Mouse (Mus musculus): Measurements from ENCODE around the gene Srsf3. TPM values are rescaled to one million over a fixed set of nuclear protein-coding genes. Genes with fewer than 3 reads are reported as not detected.

Srsf3 gene
- polyA plus RNA-seq (2011; ENCODE audit: insufficient read depth, insufficient read length, low replicate concordance, missing spikeins) = 212 and 214 TPM in 2 replicates

GRCm38 (mm10) chr17:29032274-29033069 is at the start of gene Srsf3:
Gene Srsf3, plus strand, starts transcription at chr17:29032628.
- H3K27ac ChIP-seq (ENCODE audit: control insufficient read depth, insufficient read depth, low read depth, low read length, poor library complexity) = peak within 1 kb of the TSS; percentile 93
- H3K4me1 ChIP-seq (ENCODE audit: control insufficient read depth, insufficient read depth, low read length) = no peaks in the 10 kb centered on the region
- H3K4me3 ChIP-seq (replicated peaks; ENCODE audit: control insufficient read depth, low read depth, low read length) = peak within 1 kb of the TSS; percentile 95
- TF ChIP-seq CTCF (IDR thresholded peaks at IDR 0.05; ENCODE audit: control insufficient read depth, insufficient read depth, low read length) = peak; percentile 1; the same call in 1 of the 2 replicates
- peak; percentile 98 for TF ChIP-seq POLR2A (IDR thresholded peaks at IDR 0.05; ENCODE audit: borderline replicate concordance, control insufficient read depth, low read depth, low read length)
- under 1% methylated on average over 77 of the region's 77 CpGs for WGBS

DNA sequence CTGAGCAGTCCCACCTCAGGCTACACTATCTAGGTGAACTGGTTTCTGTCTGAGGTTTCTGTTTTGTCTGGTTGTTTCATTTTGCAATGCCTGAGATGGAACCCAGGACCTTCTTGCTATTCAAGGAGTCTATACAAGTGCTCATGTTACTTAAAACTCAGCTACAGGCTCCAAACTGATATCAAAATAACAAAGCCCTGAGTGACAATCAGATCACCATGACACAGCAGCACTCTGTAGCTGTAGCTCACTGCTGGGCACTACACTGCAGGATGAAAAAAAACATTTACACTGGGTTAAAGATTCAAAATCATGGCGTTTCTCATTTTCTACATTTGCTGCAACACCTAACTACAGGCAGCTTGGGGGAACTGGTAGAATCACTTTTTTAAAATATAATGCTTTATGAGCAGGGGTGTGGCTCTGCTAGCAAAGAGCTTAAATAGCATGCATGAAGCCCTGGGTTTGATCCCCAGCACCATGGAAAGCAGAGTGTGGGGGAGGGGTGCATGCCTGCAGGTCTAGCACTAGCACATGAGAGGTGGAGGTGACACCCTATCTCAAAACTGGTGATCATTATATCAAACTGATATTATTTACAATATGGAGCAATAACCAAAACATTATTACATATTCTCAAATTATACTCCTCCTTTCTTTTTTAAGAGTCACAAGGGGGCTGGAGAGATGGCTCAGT is 47.6 kb upstream of the Srsf3 start:
- no peak overlapping the region for H3K27ac ChIP-seq (ENCODE audit: control insufficient read depth, insufficient read depth, low read depth, low read length, poor library complexity)
- TF ChIP-seq POLR2A (IDR thresholded peaks at IDR 0.05; ENCODE audit: borderline replicate concordance, control insufficient read depth, low read depth, low read length) = no peak
- TF ChIP-seq CTCF (IDR thresholded peaks at IDR 0.05; ENCODE audit: control insufficient read depth, insufficient read depth, low read length) = no peak
- H3K4me1 ChIP-seq (ENCODE audit: control insufficient read depth, insufficient read depth, low read length) = no peaks in the 10 kb centered on the region
- no peak overlapping the region for H3K4me3 ChIP-seq (replicated peaks; ENCODE audit: control insufficient read depth, low read depth, low read length)
- 95% methylated on average over 1 of the region's 1 CpGs for WGBS

- Histone ChIP-seq H3K27ac (ENCODE audit: control insufficient read depth, insufficient read depth, low read depth, low read length, poor library complexity) (no peak overlapping the region), H3K4me3 (replicated peaks; ENCODE audit: control insufficient read depth, low read depth, low read length) (no peak overlapping the region), H3K4me1 (ENCODE audit: control insufficient read depth, insufficient read depth, low read length) (no peaks in the 10 kb centered on the region)
- TF ChIP-seq POLR2A (IDR thresholded peaks at IDR 0.05; ENCODE audit: borderline replicate concordance, control insufficient read depth, low read depth, low read length) (no peak), CTCF (IDR thresholded peaks at IDR 0.05; ENCODE audit: control insufficient read depth, insufficient read depth, low read length) (peak; percentile 34; the same call in 1 of the 2 replicates)
These were observed 45.6 kb upstream of the Srsf3 start for GRCm38 (mm10) chr17:28986833-28987232.

DNA sequence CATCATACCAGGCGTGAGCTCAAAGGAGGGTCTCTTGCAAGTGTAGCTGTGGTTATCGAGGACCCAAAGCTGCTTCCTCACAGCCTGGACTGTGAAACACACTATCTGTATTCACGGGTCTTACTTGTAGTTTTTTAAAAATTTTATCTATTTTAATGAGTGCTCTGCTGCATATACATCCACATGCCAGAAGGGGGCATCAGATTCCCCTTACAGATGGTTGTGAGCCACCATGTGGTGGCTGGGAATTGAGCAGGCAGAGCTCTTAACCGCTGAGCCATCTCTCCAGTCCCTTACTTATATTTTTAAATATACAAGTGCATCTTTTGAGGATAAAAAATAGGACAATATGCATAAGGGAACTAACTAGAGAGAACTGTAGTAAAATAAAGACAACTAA is 44.7 kb upstream of the Srsf3 start:
- no peak overlapping the region for H3K4me3 ChIP-seq (replicated peaks; ENCODE audit: control insufficient read depth, low read depth, low read length)
- H3K4me1 ChIP-seq (ENCODE audit: control insufficient read depth, insufficient read depth, low read length) = no peaks in the 10 kb centered on the region
- no peak overlapping the region for H3K27ac ChIP-seq (ENCODE audit: control insufficient read depth, insufficient read depth, low read depth, low read length, poor library complexity)
- TF ChIP-seq CTCF (IDR thresholded peaks at IDR 0.05; ENCODE audit: control insufficient read depth, insufficient read depth, low read length) (peak; percentile 71), POLR2A (IDR thresholded peaks at IDR 0.05; ENCODE audit: borderline replicate concordance, control insufficient read depth, low read depth, low read length) (no peak)
- WGBS = 49% methylated on average over 4 of the region's 4 CpGs

GRCm38 (mm10) chr17:28988291-28988690 is 44.1 kb upstream of the Srsf3 start:
- Histone ChIP-seq H3K4me1 (ENCODE audit: control insufficient read depth, insufficient read depth, low read length) (no peaks in the 10 kb centered on the region), H3K4me3 (replicated peaks; ENCODE audit: control insufficient read depth, low read depth, low read length) (no peak overlapping the region), H3K27ac (ENCODE audit: control insufficient read depth, insufficient read depth, low read depth, low read length, poor library complexity) (no peak overlapping the region)
- no peak for TF ChIP-seq POLR2A (IDR thresholded peaks at IDR 0.05; ENCODE audit: borderline replicate concordance, control insufficient read depth, low read depth, low read length)
- no peak for TF ChIP-seq CTCF (IDR thresholded peaks at IDR 0.05; ENCODE audit: control insufficient read depth, insufficient read depth, low read length)
- 92% methylated on average over 4 of the region's 4 CpGs for WGBS

DNA sequence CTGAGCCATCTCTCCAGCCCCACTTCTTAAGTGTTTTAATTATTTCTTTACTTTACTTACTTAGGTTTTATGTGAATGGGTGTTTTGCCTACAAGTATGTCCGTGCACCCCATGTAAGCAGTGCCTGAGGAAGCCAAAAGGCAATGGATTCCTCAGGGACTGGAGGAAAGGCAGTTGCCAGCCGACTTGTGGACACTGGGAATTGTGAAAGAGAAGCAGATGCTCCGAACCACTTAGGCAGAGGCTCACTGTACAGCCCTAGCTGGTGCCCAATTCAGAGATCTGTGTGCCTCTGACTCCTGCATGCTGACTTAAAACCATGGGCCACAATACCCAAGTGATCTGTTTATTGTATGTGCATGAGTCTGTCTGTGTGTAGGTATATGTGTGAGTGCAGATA is 43.4 kb upstream of the Srsf3 start:
- Histone ChIP-seq H3K4me1 (ENCODE audit: control insufficient read depth, insufficient read depth, low read length) (no peaks in the 10 kb centered on the region), H3K27ac (ENCODE audit: control insufficient read depth, insufficient read depth, low read depth, low read length, poor library complexity) (no peak overlapping the region), H3K4me3 (replicated peaks; ENCODE audit: control insufficient read depth, low read depth, low read length) (no peak overlapping the region)
- TF ChIP-seq POLR2A (IDR thresholded peaks at IDR 0.05; ENCODE audit: borderline replicate concordance, control insufficient read depth, low read depth, low read length) = no peak
- no peak for TF ChIP-seq CTCF (IDR thresholded peaks at IDR 0.05; ENCODE audit: control insufficient read depth, insufficient read depth, low read length)
- 78% methylated on average over 3 of the region's 3 CpGs for WGBS

GRCm38 (mm10) chr17:28990060-28990459 is 42.4 kb upstream of the Srsf3 start:
- TF ChIP-seq CTCF (IDR thresholded peaks at IDR 0.05; ENCODE audit: control insufficient read depth, insufficient read depth, low read length) = no peak
- TF ChIP-seq POLR2A (IDR thresholded peaks at IDR 0.05; ENCODE audit: borderline replicate concordance, control insufficient read depth, low read depth, low read length) = no peak
- Histone ChIP-seq H3K4me1 (ENCODE audit: control insufficient read depth, insufficient read depth, low read length) (no peaks in the 10 kb centered on the region), H3K4me3 (replicated peaks; ENCODE audit: control insufficient read depth, low read depth, low read length) (no peak overlapping the region), H3K27ac (ENCODE audit: control insufficient read depth, insufficient read depth, low read depth, low read length, poor library complexity) (no peak overlapping the region)
- 82% methylated on average over 4 of the region's 4 CpGs for WGBS

GRCm38 (mm10) chr17:28991286-28991685 is 41.1 kb upstream of the Srsf3 start:
- Histone ChIP-seq H3K4me1 (ENCODE audit: control insufficient read depth, insufficient read depth, low read length) (no peaks in the 10 kb centered on the region), H3K27ac (ENCODE audit: control insufficient read depth, insufficient read depth, low read depth, low read length, poor library complexity) (no peak overlapping the region), H3K4me3 (replicated peaks; ENCODE audit: control insufficient read depth, low read depth, low read length) (no peak overlapping the region)
- 77% methylated on average over 9 of the region's 9 CpGs for WGBS
- TF ChIP-seq CTCF (IDR thresholded peaks at IDR 0.05; ENCODE audit: control insufficient read depth, insufficient read depth, low read length) (no peak), POLR2A (IDR thresholded peaks at IDR 0.05; ENCODE audit: borderline replicate concordance, control insufficient read depth, low read depth, low read length) (no peak)

Measured in bone marrow, adult 2 months (tissue).